Mouse (Mus musculus): ENCODE measurements around the gene Med19.
"Not testable (repeated sequence)": the region's sequence is repeated elsewhere in the genome, so short reads cannot be mapped to it uniquely, and the experiment has no call there.

Gene Med19

GRCm38 (mm10) chr2:84721182-84721581, 43.0 kb downstream of the Med19 start:
- no peak for DNase-seq

- no peak for DNase-seq
Measured at GRCm38 (mm10) chr2:84723856-84724255, 45.7 kb downstream of the Med19 start.

GRCm38 (mm10) chr2:84725770-84726169, 47.6 kb downstream of the Med19 start:
- no peak for DNase-seq

- DNase-seq, result no peak
Measured at GRCm38 (mm10) chr2:84726716-84727115, 48.5 kb downstream of the Med19 start.

- peak; percentile 98 for DNase-seq
Measured at GRCm38 (mm10) chr2:84727172-84727858, 49.1 kb downstream of the Med19 start, which contains the start of gene Clp1. TSS of gene Clp1 (minus strand) at chr2:84727350.

GRCm38 (mm10) chr2:84728191-84728590, 50.0 kb downstream of the Med19 start:
- DNase-seq, result not testable (repeated sequence)

- peak; percentile 18 for DNase-seq
Measured at GRCm38 (mm10) chr2:84731206-84731605, 53.0 kb downstream of the Med19 start.

- DNase-seq, result no peak
Measured at GRCm38 (mm10) chr2:84732394-84732793, 54.2 kb downstream of the Med19 start.

GRCm38 (mm10) chr2:84733579-84734300, 55.5 kb downstream of the Med19 start, which contains the start of gene Ypel4:
TSS of gene Ypel4 (plus strand) at chr2:84734058.
- no peak for DNase-seq

GRCm38 (mm10) chr2:84734351-84734864, 56.2 kb downstream of the Med19 start:
- DNase-seq, result no peak

GRCm38 (mm10) chr2:84734919-84735318, 56.7 kb downstream of the Med19 start:
- no peak for DNase-seq

GRCm38 (mm10) chr2:84735346-84735920, 57.2 kb downstream of the Med19 start:
- no peak for DNase-seq

- DNase-seq, result no peak
Measured at GRCm38 (mm10) chr2:84736312-84737161, 58.3 kb downstream of the Med19 start.

GRCm38 (mm10) chr2:84737451-84737925, 59.3 kb downstream of the Med19 start:
- DNase-seq, result no peak
